Mouse (Mus musculus) right cerebral cortex, postnatal 14 days (tissue): Measurements from ENCODE around the gene Lonrf2.

Source experiments
- DNase-seq: peaks from one replicate; pipeline ENCODE4 v3.0.0; 2022

Gene Lonrf2

GRCm38 (mm10) chr1:38767812-38768211 is 68.7 kb downstream of the Lonrf2 start:
- DNase-seq = peak; percentile 83

DNA sequence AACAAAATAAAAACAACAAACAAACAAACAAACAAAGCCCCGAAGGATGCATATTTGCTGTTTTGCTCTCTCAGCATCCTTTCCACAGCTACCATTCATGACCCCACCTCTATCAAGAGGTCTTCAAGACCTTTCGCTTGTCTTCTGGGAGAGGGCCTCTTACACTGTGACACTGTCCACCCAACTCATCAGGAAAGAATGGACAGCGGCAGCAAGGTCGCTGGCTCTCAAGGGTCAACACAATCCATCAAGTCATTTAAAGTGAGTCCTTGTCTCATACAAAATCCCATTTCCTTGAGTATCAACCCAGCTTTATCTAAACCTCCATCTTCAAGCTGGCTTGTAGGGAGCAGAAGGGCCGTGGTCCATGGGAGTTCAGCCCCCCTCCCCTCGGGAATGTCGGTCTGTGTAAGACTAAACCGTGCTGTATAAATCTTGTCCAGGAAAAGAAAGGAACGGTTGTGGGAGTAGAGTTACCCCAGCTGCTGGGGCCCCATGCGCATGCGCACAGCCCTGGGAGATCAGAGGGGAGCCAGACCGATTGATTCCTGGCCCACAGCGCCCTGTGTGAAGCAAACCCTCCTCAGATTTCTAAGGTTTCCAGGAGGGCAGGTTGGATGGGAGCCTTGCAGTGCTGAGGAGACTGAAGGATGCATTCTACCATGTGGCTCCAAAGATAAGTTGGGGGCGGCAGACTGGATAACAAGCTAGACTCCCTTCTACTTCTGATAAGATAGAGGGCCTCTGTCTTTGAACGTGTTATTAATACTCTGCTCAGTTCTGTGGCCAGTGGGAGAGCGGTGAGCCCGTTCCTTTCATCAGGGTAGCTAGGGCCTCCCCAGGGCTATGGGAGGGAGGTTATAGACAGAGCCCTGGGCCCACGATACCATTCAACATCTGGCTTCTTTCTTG is 69.6 kb downstream of the Lonrf2 start:
- DNase-seq = no peak

DNA sequence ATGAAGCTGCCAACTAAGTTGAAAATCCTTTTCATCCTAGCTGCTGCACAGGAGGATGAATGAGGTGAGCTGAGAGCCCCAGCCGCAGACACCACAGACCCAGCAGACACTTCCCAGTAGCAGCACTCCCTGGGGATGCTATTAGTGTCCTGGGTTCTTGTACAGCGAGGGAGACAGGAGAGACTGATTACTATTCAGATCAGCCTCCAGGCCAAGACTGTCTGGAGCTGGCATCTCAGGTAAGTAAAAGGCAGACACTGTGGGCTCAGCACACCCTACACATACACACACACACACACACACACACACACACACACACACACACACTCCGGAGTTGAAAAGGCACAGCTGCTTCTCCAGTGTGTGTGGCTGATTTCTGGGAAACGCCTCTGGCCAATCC is 70.3 kb downstream of the Lonrf2 start:
- no peak for DNase-seq

DNA sequence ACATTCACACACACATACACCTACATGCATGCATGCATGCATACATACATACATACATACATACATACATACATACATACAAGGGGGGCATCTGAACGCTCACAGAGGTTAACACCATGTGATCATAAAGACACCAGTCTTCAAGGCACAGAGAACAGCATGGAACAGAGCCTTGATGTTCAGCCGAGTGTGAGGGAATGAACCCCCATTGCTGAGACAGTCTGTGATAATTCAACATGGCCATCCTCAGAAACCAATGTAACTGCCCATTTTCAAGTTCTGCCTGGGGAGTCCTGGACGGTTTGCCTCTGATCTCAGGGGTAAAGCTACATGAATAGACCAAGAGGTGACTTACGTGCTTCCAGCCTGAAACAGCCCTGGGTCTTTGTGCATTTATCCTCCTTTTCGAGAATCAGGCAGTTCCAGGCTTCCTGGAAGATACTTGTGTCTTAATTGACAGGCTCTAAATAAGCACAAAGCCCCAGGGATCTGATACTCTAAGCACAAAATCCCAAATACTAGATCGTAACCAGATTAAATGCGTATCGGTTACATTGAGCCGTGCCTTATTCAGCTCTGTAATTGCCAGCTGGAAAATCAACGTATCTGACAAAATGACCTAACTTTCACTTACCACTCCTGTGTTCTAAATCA is 72.4 kb downstream of the Lonrf2 start:
- DNase-seq = no peak

DNA sequence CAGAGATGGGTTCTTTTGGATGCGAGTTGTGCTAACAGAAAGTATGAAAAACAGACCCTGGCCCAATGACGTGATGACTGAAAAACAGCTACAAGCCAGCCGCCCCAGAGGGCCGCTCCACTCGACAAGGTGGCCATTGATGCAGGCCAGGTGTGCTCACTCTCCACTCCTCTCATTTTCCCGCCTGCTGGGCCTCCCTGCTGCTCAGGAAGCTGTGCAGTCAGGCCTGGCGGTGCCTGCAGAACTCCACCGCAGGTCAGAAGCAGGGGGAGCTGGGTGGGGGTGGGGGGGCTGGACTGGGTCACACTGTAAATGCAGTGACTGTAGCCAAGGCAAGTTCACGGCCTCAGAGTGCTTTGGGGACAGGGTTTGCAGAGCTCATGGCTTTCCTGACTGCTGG is 76.1 kb downstream of the Lonrf2 start:
- DNase-seq = no peak

- DNase-seq = no peak
Observed at GRCm38 (mm10) chr1:38757791-38758403, 78.6 kb downstream of the Lonrf2 start.

- no peak for DNase-seq
Observed at GRCm38 (mm10) chr1:38743863-38744262, 92.6 kb downstream of the Lonrf2 start.
